Mouse (Mus musculus) liver, adult 2 months (tissue): Measurements from ENCODE around the gene Serinc5.

Experiments
- CTCF ChIP-seq: fragments of 200-500 bp; IDR thresholded peaks from 2 replicates; pipeline ENCODE4 v1.5.1; 2011; ENCODE audit warnings: low read depth, low read length, control low read depth
- POLR2A ChIP-seq: fragments of 200-500 bp; IDR thresholded peaks from 2 replicates; pipeline ENCODE4 v1.6.1; 2011; ENCODE audit warnings: low read length, control low read depth; ENCODE audit not compliant: insufficient read depth; ENCODE audit errors: extremely low read depth

- no peak for TF ChIP-seq POLR2A
- TF ChIP-seq CTCF: no peak
Observed at GRCm38 (mm10) chr13:92647695-92648094, 36.8 kb downstream of the Serinc5 start.
